Mouse (Mus musculus) intestine, embryonic 16.5 days (tissue): ENCODE results near the gene Stpg1. TPM values are rescaled to one million over a fixed set of nuclear protein-coding genes. Genes with fewer than 3 reads are reported as not detected.
A peak's percentile ranks its signal among the peaks of the same experiment; 100 is the strongest.

Source experiments
- ATAC-seq: fragments of 200-750 bp; cut with Nextera tagmentation; 2 replicates; pipeline ENCODE4 v1.8.0; 2017; ENCODE audit warnings: moderate TSS enrichment, moderate library complexity
- H3K27ac ChIP-seq: fragments of 300-500 bp; sonication (generic); 2 replicates; pipeline ENCODE4 v1.5.1; 2014; ENCODE audit warnings: mild to moderate bottlenecking, low read length
- H3K27me3 ChIP-seq: fragments of 300-500 bp; sonication (generic); replicated peaks from 2 replicates; pipeline ENCODE4 v1.6.1; 2014; ENCODE audit warnings: low read length, control low read depth, mixed read lengths; ENCODE audit not compliant: control insufficient read depth, insufficient read depth
- H3K36me3 ChIP-seq: fragments of 300-500 bp; sonication (generic); 2 replicates; pipeline ENCODE4 v1.6.1; 2014; ENCODE audit warnings: low read length, control low read depth; ENCODE audit not compliant: control insufficient read depth, insufficient read depth
- H3K4me1 ChIP-seq: fragments of 300-500 bp; sonication (generic); 2 replicates; pipeline ENCODE4 v1.6.1; 2014; ENCODE audit warnings: low read length, control low read depth, mixed read lengths; ENCODE audit not compliant: control insufficient read depth, insufficient read depth
- H3K4me2 ChIP-seq: fragments of 300-500 bp; sonication (generic); 2 replicates; pipeline ENCODE4 v1.6.1; 2014; ENCODE audit warnings: low read depth, low read length, control low read depth
- H3K4me3 ChIP-seq: fragments of 300-500 bp; sonication (generic); 2 replicates; pipeline ENCODE4 v1.5.1; 2014; ENCODE audit warnings: mild to moderate bottlenecking, low read length
- H3K9ac ChIP-seq: fragments of 300-500 bp; sonication (generic); 2 replicates; pipeline ENCODE4 v1.6.1; 2014; ENCODE audit warnings: low read depth, low read length
- H3K9me3 ChIP-seq: fragments of 300-500 bp; sonication (generic); 2 replicates; pipeline ENCODE4 v1.6.1; 2016; ENCODE audit warnings: low read length, control low read depth; ENCODE audit not compliant: control insufficient read depth
- WGBS: fragments of 180-500 bp; shearing (Covaris S2); extraction: QIAGEN DNeasy Blood & Tissue Kit; methylation state at CpG from one replicate; pipeline ENCODE4 v1.1.7; 2014; 5-methylcytosine and 5-hydroxymethylcytosine counted together
- microRNA-seq: library from miRNA; unstranded; fragments of <30 nt; microRNA quantifications from one replicate; pipeline ENCODE4, GENCODE M21; 2016
- polyA plus RNA-seq: library from polyadenylated mRNA; unstranded; fragments of >200 nt; fragmentation: Nextera tagmentation; extraction: Ambion mirVana; gene quantifications from 2 replicates; pipeline ENCODE4 v1.2.1, GENCODE M21; 2015

The Stpg1 gene
- polyA plus RNA-seq, 1 experiment from 2014 or later: 0.27 TPM

DNA sequence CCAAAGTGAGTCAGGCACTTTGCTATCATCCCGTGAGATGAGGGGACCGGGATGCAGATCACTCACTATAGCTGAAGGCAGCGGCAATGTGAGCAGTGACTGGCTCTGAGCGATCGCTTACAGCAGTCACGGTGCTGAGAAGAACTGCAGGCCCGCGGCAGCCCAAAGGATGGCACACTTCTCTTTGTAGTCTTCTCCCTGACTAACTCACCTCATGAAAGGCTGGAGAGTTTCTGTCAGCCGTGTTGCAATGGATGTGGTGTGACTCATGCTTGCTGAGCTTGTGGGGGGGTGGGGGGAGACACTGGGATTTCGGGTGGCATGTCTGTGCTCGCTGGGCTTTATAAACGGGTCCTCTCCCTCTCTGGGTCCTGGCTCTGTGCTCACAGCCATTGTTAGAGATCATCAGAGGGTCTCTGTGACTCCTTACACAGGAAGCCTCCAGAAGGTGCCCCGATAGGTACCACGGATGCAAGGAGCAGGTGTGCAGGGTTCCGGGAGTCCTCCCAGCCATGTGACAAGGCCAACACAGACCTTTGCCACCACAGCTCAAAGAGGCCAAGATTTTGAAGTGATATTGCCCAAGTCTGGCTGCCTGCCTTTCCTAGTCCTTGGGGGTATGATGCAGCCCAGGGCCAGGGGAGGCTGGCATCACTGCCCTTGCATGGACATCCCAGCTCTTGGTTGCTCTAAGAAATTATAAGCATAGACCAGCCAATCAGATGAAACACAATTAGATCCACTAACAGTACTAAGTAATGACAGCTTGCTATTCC, 81.0 kb downstream of the Stpg1 start:
- H3K27me3 ChIP-seq: peaks cover 11% of the 10 kb centered on the region; the same call in 1 of the 2 replicates
- ATAC-seq: no peak
- no peaks in the 10 kb centered on the region for H3K36me3 ChIP-seq
- H3K4me2 ChIP-seq: no peak overlapping the region
- H3K9me3 ChIP-seq: no peaks in the 10 kb centered on the region
- 67% methylated on average over 15 of the region's 15 CpGs for WGBS
- H3K4me3 ChIP-seq: no peak overlapping the region
- H3K9ac ChIP-seq: no peak overlapping the region
- H3K27ac ChIP-seq: no peak overlapping the region
- H3K4me1 ChIP-seq: peaks cover 7% of the 10 kb centered on the region; the same call in 1 of the 2 replicates

DNA sequence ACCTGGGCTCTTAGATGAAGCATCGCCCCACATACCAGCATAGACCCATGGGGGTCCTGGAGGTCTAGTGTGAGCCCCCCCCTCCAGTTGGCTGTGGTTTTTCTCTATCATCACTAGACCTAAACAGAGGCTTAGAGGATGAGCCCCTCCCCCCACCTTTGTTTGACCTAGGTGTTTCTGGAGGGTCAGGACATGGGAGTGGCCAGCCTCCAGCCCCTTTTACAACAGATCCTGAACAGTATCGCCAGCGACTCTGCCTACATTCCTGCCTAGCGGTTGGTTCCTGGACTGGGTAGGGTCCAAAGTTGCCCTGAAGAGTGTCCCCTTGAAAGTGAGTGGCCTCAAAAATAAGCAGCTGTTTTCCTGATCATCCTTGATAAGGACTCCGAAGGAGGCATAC, 83.9 kb downstream of the Stpg1 start:
- H3K4me3 ChIP-seq: no peak overlapping the region
- H3K27me3 ChIP-seq: peaks cover 5% of the 10 kb centered on the region; the same call in 1 of the 2 replicates
- no peak overlapping the region for H3K9ac ChIP-seq
- no peaks in the 10 kb centered on the region for H3K9me3 ChIP-seq
- 0 out of 2 replicates have a peak, but pooled peaks cover 4% of the 10 kb centered on the region for H3K4me1 ChIP-seq
- no peak overlapping the region for H3K4me2 ChIP-seq
- no peaks in the 10 kb centered on the region for H3K36me3 ChIP-seq
- 79% methylated on average over 5 of the region's 5 CpGs for WGBS
- no peak overlapping the region for H3K27ac ChIP-seq
- ATAC-seq: no peak

GRCm38 (mm10) chr4:135579695-135580094, 85.1 kb downstream of the Stpg1 start:
- no peak overlapping the region for H3K9ac ChIP-seq
- no peak overlapping the region for H3K4me2 ChIP-seq
- no peaks in the 10 kb centered on the region for H3K27me3 ChIP-seq
- H3K27ac ChIP-seq: no peak overlapping the region
- ATAC-seq: no peak
- H3K9me3 ChIP-seq: no peaks in the 10 kb centered on the region
- H3K36me3 ChIP-seq: no peaks in the 10 kb centered on the region
- no peak overlapping the region for H3K4me3 ChIP-seq
- 67% methylated on average over 6 of the region's 6 CpGs for WGBS
- 0 out of 2 replicates have a peak, but pooled peaks cover 4% of the 10 kb centered on the region for H3K4me1 ChIP-seq

DNA sequence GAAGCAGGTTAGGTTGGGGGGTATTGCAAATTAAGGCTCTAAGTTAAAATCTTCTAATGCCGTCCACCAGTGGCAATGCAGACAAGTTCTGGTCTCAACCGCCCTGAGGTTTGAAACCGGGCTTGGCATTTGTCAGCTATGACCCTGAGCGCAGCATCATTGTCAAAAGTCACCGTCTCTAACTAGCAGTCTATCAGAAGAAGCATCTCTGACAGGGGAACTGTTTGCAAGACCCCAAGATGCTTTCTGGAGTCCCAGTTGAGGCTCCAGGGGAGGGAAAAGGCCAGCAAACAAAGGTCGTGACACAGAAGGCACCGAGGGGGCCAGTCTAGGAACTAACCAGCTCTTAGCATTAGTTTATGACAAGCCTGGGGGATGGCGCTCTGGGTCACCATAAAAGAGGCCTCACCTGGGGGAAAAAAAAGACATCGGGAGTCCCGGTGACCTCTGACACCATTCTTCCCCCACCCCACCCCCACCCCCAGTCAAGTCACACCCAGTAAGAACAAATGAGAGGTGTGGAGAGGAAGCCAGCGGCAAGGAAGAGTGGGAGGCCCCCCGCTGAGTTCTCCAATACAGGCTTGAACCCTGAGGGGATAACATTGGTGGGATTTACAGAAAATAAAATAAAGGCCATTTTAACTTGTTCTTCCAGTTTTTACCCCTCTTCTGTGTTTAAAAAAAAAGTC, 86.8 kb downstream of the Stpg1 start:
- H3K9ac ChIP-seq: no peak overlapping the region
- no peaks in the 10 kb centered on the region for H3K9me3 ChIP-seq
- ATAC-seq: peak; percentile 49; the same call in 1 of the 2 replicates
- H3K4me3 ChIP-seq: no peak overlapping the region
- 0 out of 2 replicates have a peak, but pooled peaks cover 4% of the 10 kb centered on the region for H3K4me1 ChIP-seq
- no peaks in the 10 kb centered on the region for H3K27me3 ChIP-seq
- H3K4me2 ChIP-seq: no peak overlapping the region
- H3K36me3 ChIP-seq: no peaks in the 10 kb centered on the region
- WGBS: 30% methylated on average over 12 of the region's 12 CpGs
- no peak overlapping the region for H3K27ac ChIP-seq

GRCm38 (mm10) chr4:135584838-135585237, 90.2 kb downstream of the Stpg1 start:
- H3K27ac ChIP-seq: no peak overlapping the region
- no peaks in the 10 kb centered on the region for H3K27me3 ChIP-seq

More at GRCm38 (mm10) chr4:135584838-135585237, 90.2 kb downstream of the Stpg1 start:
- Histone ChIP-seq H3K36me3 (no peaks in the 10 kb centered on the region), H3K9me3 (no peaks in the 10 kb centered on the region), H3K9ac (no peak overlapping the region), H3K4me3 (no peak overlapping the region), H3K4me1 (0 out of 2 replicates have a peak, but pooled peaks cover 4% of the 10 kb centered on the region), H3K4me2 (no peak overlapping the region)
- WGBS: 74% methylated on average over 4 of the region's 4 CpGs
- ATAC-seq: no peak

Small RNA genes lying within 50 kb of the gene (microRNA-seq; reads per million reads assigned to microRNA genes)
- gene Gm25317: not detected

Other genes with a start within 250 kb of the Stpg1 start
- gene Clic4, start 222.0 kb upstream of the Stpg1 start, polyA plus RNA-seq: 107 and 109 TPM in 2 replicates
- 152 and 176 TPM in 2 replicates for gene Srrm1, start 141.5 kb upstream of the Stpg1 start, polyA plus RNA-seq
- gene Ncmap, start 96.6 kb upstream of the Stpg1 start, polyA plus RNA-seq: 6.1 and 7.3 TPM in 2 replicates
- gene Rcan3, start 60.9 kb upstream of the Stpg1 start, polyA plus RNA-seq: 14.1 and 14.5 TPM in 2 replicates
- gene Nipal3, start 248 bp downstream of the Stpg1 start, polyA plus RNA-seq: 5.2 and 5.6 TPM in 2 replicates
- 2.5 and 2.9 TPM in 2 replicates for gene Grhl3, start 78.8 kb downstream of the Stpg1 start, polyA plus RNA-seq
- 4.3 and 5.2 TPM in 2 replicates for gene Ifnlr1, start 191.5 kb downstream of the Stpg1 start, polyA plus RNA-seq
- gene Il22ra1, start 233.4 kb downstream of the Stpg1 start, polyA plus RNA-seq: 6.6 and 7.9 TPM in 2 replicates